Mouse (Mus musculus): ENCODE measurements at regions not wholly inside any gene's neighbourhood (a gene's known extent, or its start where the extent isn't known, plus 50 kb on each side); places are given as distances from the start of the nearest gene placed in this dataset.

- Histone ChIP-seq H3K27me3 (ENCODE audit: control insufficient read depth, insufficient read depth, low read length) (no peaks in the 10 kb centered on the region), H3K4me1 (ENCODE audit: control insufficient read depth, insufficient read depth, low read length) (no peaks in the 10 kb centered on the region), H3K27ac (ENCODE audit: insufficient read depth, low read length) (no peak overlapping the region), H3K4me3 (replicated peaks; ENCODE audit: insufficient read depth, low read depth, low read length) (no peak overlapping the region)
- TF ChIP-seq POLR2A (IDR thresholded peaks at IDR 0.05; ENCODE audit: borderline replicate concordance, insufficient read depth, low read length) (no peak), CTCF (IDR thresholded peaks at IDR 0.05; ENCODE audit: borderline replicate concordance, insufficient read depth, low read depth, low read length) (no peak)
- WGBS: 89% methylated on average over 4 of the region's 4 CpGs
- no peak for DNase-seq
Measured at GRCm38 (mm10) chr14:76266249-76266648, 148.5 kb upstream of the Tsc22d1 start.

GRCm38 (mm10) chr14:76267091-76267490 is 147.7 kb upstream of the Tsc22d1 start:
- DNase-seq: no peak
- WGBS: 38% methylated on average over 4 of the region's 4 CpGs
- TF ChIP-seq POLR2A (IDR thresholded peaks at IDR 0.05; ENCODE audit: borderline replicate concordance, insufficient read depth, low read length): no peak

GRCm38 (mm10) chr14:76271190-76271589 is 143.6 kb upstream of the Tsc22d1 start:
- WGBS: 89% methylated on average over 11 of the region's 11 CpGs
- no peak for TF ChIP-seq POLR2A (IDR thresholded peaks at IDR 0.05; ENCODE audit: borderline replicate concordance, insufficient read depth, low read length)
- TF ChIP-seq CTCF (IDR thresholded peaks at IDR 0.05; ENCODE audit: borderline replicate concordance, insufficient read depth, low read depth, low read length): no peak
- Histone ChIP-seq H3K27ac (ENCODE audit: insufficient read depth, low read length) (no peak overlapping the region), H3K4me3 (replicated peaks; ENCODE audit: insufficient read depth, low read depth, low read length) (no peak overlapping the region), H3K27me3 (ENCODE audit: control insufficient read depth, insufficient read depth, low read length) (no peaks in the 10 kb centered on the region), H3K4me1 (ENCODE audit: control insufficient read depth, insufficient read depth, low read length) (no peaks in the 10 kb centered on the region)
- DNase-seq: no peak

More at GRCm38 (mm10) chr14:76267091-76267490, 147.7 kb upstream of the Tsc22d1 start:
- H3K27me3 ChIP-seq (ENCODE audit: control insufficient read depth, insufficient read depth, low read length): no peaks in the 10 kb centered on the region
- H3K4me1 ChIP-seq (ENCODE audit: control insufficient read depth, insufficient read depth, low read length): no peaks in the 10 kb centered on the region
- H3K27ac ChIP-seq (ENCODE audit: insufficient read depth, low read length): no peak overlapping the region
- no peak overlapping the region for H3K4me3 ChIP-seq (replicated peaks; ENCODE audit: insufficient read depth, low read depth, low read length)

- Histone ChIP-seq H3K4me1 (ENCODE audit: control insufficient read depth, insufficient read depth, low read length) (no peaks in the 10 kb centered on the region), H3K4me3 (replicated peaks; ENCODE audit: insufficient read depth, low read depth, low read length) (no peak overlapping the region), H3K27ac (ENCODE audit: insufficient read depth, low read length) (no peak overlapping the region), H3K27me3 (ENCODE audit: control insufficient read depth, insufficient read depth, low read length) (no peaks in the 10 kb centered on the region)
- WGBS: 84% methylated on average over 4 of the region's 4 CpGs
- TF ChIP-seq POLR2A (IDR thresholded peaks at IDR 0.05; ENCODE audit: borderline replicate concordance, insufficient read depth, low read length) (no peak), CTCF (IDR thresholded peaks at IDR 0.05; ENCODE audit: borderline replicate concordance, insufficient read depth, low read depth, low read length) (no peak)
- DNase-seq: no peak
Measured at GRCm38 (mm10) chr14:76272840-76273239, 141.9 kb upstream of the Tsc22d1 start.

GRCm38 (mm10) chr14:76276655-76277054 is 138.1 kb upstream of the Tsc22d1 start:
- H3K4me3 ChIP-seq (replicated peaks; ENCODE audit: insufficient read depth, low read depth, low read length): no peak overlapping the region
- DNase-seq: no peak
- no peaks in the 10 kb centered on the region for H3K27me3 ChIP-seq (ENCODE audit: control insufficient read depth, insufficient read depth, low read length)
- 96% methylated on average over 9 of the region's 9 CpGs for WGBS
- no peaks in the 10 kb centered on the region for H3K4me1 ChIP-seq (ENCODE audit: control insufficient read depth, insufficient read depth, low read length)
- TF ChIP-seq CTCF (IDR thresholded peaks at IDR 0.05; ENCODE audit: borderline replicate concordance, insufficient read depth, low read depth, low read length): no peak
- no peak for TF ChIP-seq POLR2A (IDR thresholded peaks at IDR 0.05; ENCODE audit: borderline replicate concordance, insufficient read depth, low read length)
- H3K27ac ChIP-seq (ENCODE audit: insufficient read depth, low read length): no peak overlapping the region

- no peak for DNase-seq
- Histone ChIP-seq H3K27me3 (ENCODE audit: control insufficient read depth, insufficient read depth, low read length) (no peaks in the 10 kb centered on the region), H3K27ac (ENCODE audit: insufficient read depth, low read length) (no peak overlapping the region), H3K4me1 (ENCODE audit: control insufficient read depth, insufficient read depth, low read length) (no peaks in the 10 kb centered on the region), H3K4me3 (replicated peaks; ENCODE audit: insufficient read depth, low read depth, low read length) (no peak overlapping the region)
- TF ChIP-seq CTCF (IDR thresholded peaks at IDR 0.05; ENCODE audit: borderline replicate concordance, insufficient read depth, low read depth, low read length) (no peak), POLR2A (IDR thresholded peaks at IDR 0.05; ENCODE audit: borderline replicate concordance, insufficient read depth, low read length) (no peak)
- WGBS: 84% methylated on average over 17 of the region's 17 CpGs
Measured at GRCm38 (mm10) chr14:76278751-76279450, 135.9 kb upstream of the Tsc22d1 start.

GRCm38 (mm10) chr14:76279561-76279960 is 135.2 kb upstream of the Tsc22d1 start:
- Histone ChIP-seq H3K4me1 (ENCODE audit: control insufficient read depth, insufficient read depth, low read length) (no peaks in the 10 kb centered on the region), H3K4me3 (replicated peaks; ENCODE audit: insufficient read depth, low read depth, low read length) (no peak overlapping the region), H3K27me3 (ENCODE audit: control insufficient read depth, insufficient read depth, low read length) (no peaks in the 10 kb centered on the region), H3K27ac (ENCODE audit: insufficient read depth, low read length) (no peak overlapping the region)
- TF ChIP-seq POLR2A (IDR thresholded peaks at IDR 0.05; ENCODE audit: borderline replicate concordance, insufficient read depth, low read length) (no peak), CTCF (IDR thresholded peaks at IDR 0.05; ENCODE audit: borderline replicate concordance, insufficient read depth, low read depth, low read length) (no peak)
- DNase-seq: no peak
- 86% methylated on average over 19 of the region's 19 CpGs for WGBS

GRCm38 (mm10) chr14:76281867-76282266 is 132.9 kb upstream of the Tsc22d1 start:
- WGBS: 32% methylated on average over 5 of the region's 5 CpGs
- Histone ChIP-seq H3K27ac (ENCODE audit: insufficient read depth, low read length) (no peak overlapping the region), H3K4me1 (ENCODE audit: control insufficient read depth, insufficient read depth, low read length) (no peaks in the 10 kb centered on the region), H3K4me3 (replicated peaks; ENCODE audit: insufficient read depth, low read depth, low read length) (no peak overlapping the region), H3K27me3 (ENCODE audit: control insufficient read depth, insufficient read depth, low read length) (no peaks in the 10 kb centered on the region)
- DNase-seq: no peak
- TF ChIP-seq CTCF (IDR thresholded peaks at IDR 0.05; ENCODE audit: borderline replicate concordance, insufficient read depth, low read depth, low read length) (no peak), POLR2A (IDR thresholded peaks at IDR 0.05; ENCODE audit: borderline replicate concordance, insufficient read depth, low read length) (no peak)

Measured in cerebellum, adult 2 months (tissue).